Mouse (Mus musculus) gastrocnemius, adult 2 months (tissue): ENCODE results near the gene Pdzd3. TPM values are rescaled to one million over a fixed set of nuclear protein-coding genes. Genes with fewer than 3 reads are reported as not detected.

Experiments
- DNase-seq: peaks from one replicate; pipeline ENCODE4 v3.0.0; 2022
- H3K27ac ChIP-seq: fragments of 200-600 bp; 2 replicates; pipeline ENCODE4 v1.8.1; 2022; ENCODE audit warnings: mild to moderate bottlenecking
- H3K4me3 ChIP-seq: fragments of 200-600 bp; 2 replicates; pipeline ENCODE4 v1.8.1; 2022; ENCODE audit warnings: mild to moderate bottlenecking, moderate library complexity
- CTCF ChIP-seq: fragments of 200-600 bp; IDR thresholded peaks from 2 replicates; pipeline ENCODE4 v1.8.1; 2022; ENCODE audit warnings: antibody characterized with exemption, mild to moderate bottlenecking, moderate library complexity
- intact Hi-C: fragments of 180-260 bp; cut with DNase I; formaldehyde crosslinking; loops from one replicate; pipeline ENCODE4 v1.15.1; 2025
- total RNA-seq, 2 experiments: library from RNA; stranded (reverse); gene quantifications; 2 replicates each; pipeline ENCODE4 v1.2.3; 2021

Gene Pdzd3
- total RNA-seq, 2 experiments from 2014 or later, result 0.97 to 1.6 TPM

- H3K27ac ChIP-seq, result no peak overlapping the region
- peak overlapping the region; percentile 5; the same call in 1 of the 2 replicates for H3K4me3 ChIP-seq
- intact Hi-C loops, result loop anchor here (10.0 kb wide), 2 partner anchors 57 to 247 kb away; no protein-coding TSS in a partner anchor
- no peak for DNase-seq
- no peak for TF ChIP-seq CTCF
Observed at GRCm38 (mm10) chr9:44231609-44232008, 19.7 kb downstream of the Pdzd3 start.

GRCm38 (mm10) chr9:44225993-44226392, 25.3 kb downstream of the Pdzd3 start:
- intact Hi-C loops, result no loop called here
- peak overlapping the region; percentile 38 for H3K27ac ChIP-seq
- no peak for TF ChIP-seq CTCF
- DNase-seq, result no peak
- H3K4me3 ChIP-seq, result no peak overlapping the region

GRCm38 (mm10) chr9:44213538-44213937, 37.7 kb downstream of the Pdzd3 start:
- intact Hi-C loops, result no loop called here
- no peak for TF ChIP-seq CTCF
- peak overlapping the region; percentile 28; the same call in 1 of the 2 replicates for H3K27ac ChIP-seq
- no peak overlapping the region for H3K4me3 ChIP-seq
- DNase-seq, result no peak

- no peak for TF ChIP-seq CTCF
- Histone ChIP-seq H3K27ac (peak overlapping the region; percentile 40; the same call in 1 of the 2 replicates), H3K4me3 (no peak overlapping the region)
- intact Hi-C loops, result no loop called here
- DNase-seq, result no peak
Observed at GRCm38 (mm10) chr9:44212406-44212805, 38.9 kb downstream of the Pdzd3 start.

GRCm38 (mm10) chr9:44209416-44209815, 41.9 kb downstream of the Pdzd3 start:
- DNase-seq, result no peak
- no peak for TF ChIP-seq CTCF
- no peak overlapping the region for H3K27ac ChIP-seq
- no peak overlapping the region for H3K4me3 ChIP-seq
- intact Hi-C loops, result no loop called here

GRCm38 (mm10) chr9:44207840-44208239, 43.4 kb downstream of the Pdzd3 start:
- Histone ChIP-seq H3K27ac (no peak overlapping the region), H3K4me3 (no peak overlapping the region)
- intact Hi-C loops, result no loop called here
- no peak for TF ChIP-seq CTCF
- no peak for DNase-seq

GRCm38 (mm10) chr9:44200458-44200857, 50.8 kb downstream of the Pdzd3 start:
- intact Hi-C loops, result no loop called here
- Histone ChIP-seq H3K4me3 (no peak overlapping the region), H3K27ac (no peak overlapping the region)
- no peak for TF ChIP-seq CTCF
- no peak for DNase-seq

GRCm38 (mm10) chr9:44199580-44199979, 51.7 kb downstream of the Pdzd3 start:
- TF ChIP-seq CTCF, result no peak
- intact Hi-C loops, result no loop called here
- H3K27ac ChIP-seq, result no peak overlapping the region
- DNase-seq, result no peak
- H3K4me3 ChIP-seq, result no peak overlapping the region

- no peak overlapping the region for H3K27ac ChIP-seq
- TF ChIP-seq CTCF, result no peak
- no peak for DNase-seq
- no peak overlapping the region for H3K4me3 ChIP-seq
- intact Hi-C loops, result no loop called here
Observed at GRCm38 (mm10) chr9:44199166-44199565, 52.1 kb downstream of the Pdzd3 start.

Other genes with a start within 250 kb of the Pdzd3 start
- 1 to 10 TPM; 9.3 to 9.8 TPM for gene Thy1, start 208.1 kb downstream of the Pdzd3 start, total RNA-seq
- 100 to 1,000 TPM; 223 to 228 TPM for gene Usp2, start 184.4 kb downstream of the Pdzd3 start, total RNA-seq
- not detected for gene Mfrp, start 149.7 kb downstream of the Pdzd3 start, total RNA-seq
- gene C1qtnf5, start 144.2 kb downstream of the Pdzd3 start, total RNA-seq, result 1 to 10 TPM; 2.5 to 7.6 TPM
- 1 to 10 TPM in 1 of 2 experiments, under 1 TPM in 1; 0.71 to 1.4 TPM for gene Gm49380, start 138.0 kb downstream of the Pdzd3 start, total RNA-seq
- gene Rnf26, start 138.0 kb downstream of the Pdzd3 start, total RNA-seq, result 1 to 10 TPM; 3.0 to 3.1 TPM
- 10 to 100 TPM; 17.5 to 24.4 TPM for gene Mcam, start 117.0 kb downstream of the Pdzd3 start, total RNA-seq
- gene Cbl, start 17.4 kb downstream of the Pdzd3 start, total RNA-seq, result 10 to 100 TPM in 1 of 2 experiments, 1 to 10 TPM in 1; 7.5 to 13.4 TPM
- gene Ccdc153, start 10.8 kb downstream of the Pdzd3 start, total RNA-seq, result not detected
- gene Nlrx1, start 17.1 kb upstream of the Pdzd3 start, total RNA-seq, result 10 to 100 TPM; 19.2 to 20.8 TPM
- under 1 TPM; 0.28 to 0.97 TPM for gene Abcg4, start 37.1 kb upstream of the Pdzd3 start, total RNA-seq
- gene Hinfp, start 54.2 kb upstream of the Pdzd3 start, total RNA-seq, result 1 to 10 TPM; 6.3 to 6.8 TPM
- gene C2cd2l, start 68.8 kb upstream of the Pdzd3 start, total RNA-seq, result 10 to 100 TPM; 14.9 to 17.8 TPM
- 10 to 100 TPM; 12.3 to 14.1 TPM for gene Dpagt1, start 74.5 kb upstream of the Pdzd3 start, total RNA-seq
- gene H2afx, start 83.2 kb upstream of the Pdzd3 start, total RNA-seq, result 1 to 10 TPM; 8.4 to 8.7 TPM
- 10 to 100 TPM; 21.9 to 29.1 TPM for gene Hmbs, start 92.8 kb upstream of the Pdzd3 start, total RNA-seq
- gene Vps11, start 110.2 kb upstream of the Pdzd3 start, total RNA-seq, result 10 to 100 TPM; 16.6 to 19.5 TPM
- gene Hyou1, start 128.0 kb upstream of the Pdzd3 start, total RNA-seq, result 10 to 100 TPM; 24.2 to 33.6 TPM
- gene Slc37a4, start 145.4 kb upstream of the Pdzd3 start, total RNA-seq, result 100 to 1,000 TPM in 1 of 2 experiments, 10 to 100 TPM in 1; 90.6 to 129 TPM
- gene Rps25, start 155.7 kb upstream of the Pdzd3 start, total RNA-seq, result 100 to 1,000 TPM; 740 to 827 TPM
- gene Trappc4, start 156.1 kb upstream of the Pdzd3 start, total RNA-seq, result 10 to 100 TPM; 15.4 to 21.5 TPM
- 1 to 10 TPM; 5.0 to 5.7 TPM for gene Ccdc84, start 167.1 kb upstream of the Pdzd3 start, total RNA-seq
- gene Foxr1, start 189.7 kb upstream of the Pdzd3 start, total RNA-seq, result not detected
- under 1 TPM; 0.22 to 0.23 TPM for gene Upk2, start 203.5 kb upstream of the Pdzd3 start, total RNA-seq
- 10 to 100 TPM; 38.3 to 43.6 TPM for gene Bcl9l, start 231.4 kb upstream of the Pdzd3 start, total RNA-seq